ENCODE assay signal across 23 mouse cellular contexts in genomic region chr15:38353371-38353770, GRCm38 (mm10).
"Had no signal": no experiment of that assay in that cellular context is flagged by ENCODE, and none has a peak within 500 bp of the region (broad histone marks: within the 10 kb centered on the region; RNA-seq: fewer than 3 reads in every experiment).

No protein-coding gene starts in this region.

- H3K36me3 ChIP-seq: heart, embryonic 10.5 days; heart, embryonic 12.5 days; hindbrain, embryonic 10.5 days; hindbrain, embryonic 12.5 days; intestine, embryonic 15.5 days; limb, embryonic 10.5 days; limb, embryonic 12.5 days; liver, embryonic 13.5 days; liver, embryonic 15.5 days had no signal

- H3K27me3 ChIP-seq: heart, embryonic 12.5 days; hindbrain, embryonic 12.5 days; intestine, embryonic 15.5 days; limb, embryonic 12.5 days; liver, embryonic 13.5 days; liver, embryonic 15.5 days had no signal

- H3K27ac ChIP-seq: gastrocnemius, adult 2 months; heart, embryonic 10.5 days; hindbrain, embryonic 10.5 days; hindbrain, embryonic 12.5 days; hindbrain, embryonic 14.5 days; intestine, embryonic 15.5 days; kidney, postnatal 0 days; layer of hippocampus, adult 2 months; left cerebral cortex, adult 2 months; limb, embryonic 10.5 days; limb, embryonic 12.5 days; liver, embryonic 13.5 days; liver, embryonic 15.5 days had no signal

- DNase-seq: gastrocnemius, adult 2 months; gastrocnemius, postnatal 10 days; gastrocnemius, postnatal 25 days; heart, adult 18-20 months; heart, postnatal 10 days; heart, postnatal 4 days; kidney, adult 18-20 months; kidney, postnatal 4 days; liver; liver, embryonic 13.5 days; liver, postnatal 0 days had no signal

- H3K4me1 ChIP-seq: hindbrain, embryonic 10.5 days; hindbrain, embryonic 12.5 days; intestine, embryonic 15.5 days; limb, embryonic 10.5 days; limb, embryonic 12.5 days; liver, embryonic 13.5 days; liver, embryonic 15.5 days had no signal

- H3K4me3 ChIP-seq: gastrocnemius, adult 2 months; heart, embryonic 10.5 days; heart, embryonic 12.5 days; hindbrain, embryonic 10.5 days; hindbrain, embryonic 12.5 days; intestine, embryonic 15.5 days; layer of hippocampus, adult 2 months; left cerebral cortex, adult 2 months; limb, embryonic 10.5 days; limb, embryonic 12.5 days; liver, embryonic 13.5 days; liver, embryonic 15.5 days had no signal
